Mouse (Mus musculus) heart, embryonic 11.5 days (tissue): ENCODE measurements around the gene Slc11a1. TPM values are rescaled to one million over a fixed set of nuclear protein-coding genes. Genes with fewer than 3 reads are reported as not detected.

ENCODE experiments used
- ATAC-seq: fragments of 200-750 bp; cut with Nextera tagmentation; replicated peaks from 2 replicates; pipeline ENCODE4 v1.8.0; 2017; ENCODE audit warnings: moderate library complexity; ENCODE audit not compliant: insufficient number of reproducible peaks, low FRiP score, low TSS enrichment
- H3K27ac ChIP-seq: fragments of 300-500 bp; sonication (generic); 2 replicates; pipeline ENCODE4 v1.5.1; 2014; ENCODE audit warnings: mild to moderate bottlenecking, low read depth, low read length
- H3K27me3 ChIP-seq: fragments of 300-500 bp; sonication (generic); 2 replicates; pipeline ENCODE4 v1.6.1; 2014; ENCODE audit warnings: mild to moderate bottlenecking, low read length, mixed read lengths; ENCODE audit not compliant: control insufficient read depth, insufficient read depth
- H3K36me3 ChIP-seq: fragments of 300-500 bp; sonication (generic); 2 replicates; pipeline ENCODE4 v1.6.1; 2014; ENCODE audit warnings: mild to moderate bottlenecking, low read length, moderate library complexity, mixed read lengths; ENCODE audit not compliant: control insufficient read depth, insufficient read depth
- H3K4me1 ChIP-seq: fragments of 300-500 bp; sonication (generic); 2 replicates; pipeline ENCODE4 v1.6.1; 2014; ENCODE audit warnings: low read length; ENCODE audit not compliant: control insufficient read depth, insufficient read depth
- H3K4me2 ChIP-seq: fragments of 300-500 bp; sonication (generic); 2 replicates; pipeline ENCODE4 v1.6.1; 2014; ENCODE audit warnings: mild to moderate bottlenecking, moderate library complexity
- H3K4me3 ChIP-seq: fragments of 300-500 bp; sonication (generic); 2 replicates; pipeline ENCODE4 v1.5.1; 2014; ENCODE audit warnings: low read depth, low read length
- H3K9ac ChIP-seq: fragments of 300-500 bp; sonication (generic); 2 replicates; pipeline ENCODE4 v1.6.1; 2014; ENCODE audit warnings: mild to moderate bottlenecking, low read depth, low read length, moderate library complexity
- H3K9me3 ChIP-seq: fragments of 300-500 bp; sonication (generic); replicated peaks from 2 replicates; pipeline ENCODE4 v1.6.1; 2016; ENCODE audit warnings: low read length; ENCODE audit not compliant: control insufficient read depth
- WGBS: fragments of 180-500 bp; shearing (Covaris S2); extraction: QIAGEN DNeasy Blood & Tissue Kit; methylation state at CpG from one replicate; pipeline ENCODE4 v1.1.7; 2014; ENCODE audit not compliant: insufficient replicate concordance; 5-methylcytosine and 5-hydroxymethylcytosine counted together
- polyA plus RNA-seq: library from polyadenylated mRNA; unstranded; fragments of >200 nt; fragmentation: Nextera tagmentation; extraction: Ambion mirVana; gene quantifications from 2 replicates; pipeline ENCODE4 v1.2.1, GENCODE M21; 2014

Slc11a1 gene
- polyA plus RNA-seq, 1 experiment from 2014 or later = 1.1 TPM

DNA sequence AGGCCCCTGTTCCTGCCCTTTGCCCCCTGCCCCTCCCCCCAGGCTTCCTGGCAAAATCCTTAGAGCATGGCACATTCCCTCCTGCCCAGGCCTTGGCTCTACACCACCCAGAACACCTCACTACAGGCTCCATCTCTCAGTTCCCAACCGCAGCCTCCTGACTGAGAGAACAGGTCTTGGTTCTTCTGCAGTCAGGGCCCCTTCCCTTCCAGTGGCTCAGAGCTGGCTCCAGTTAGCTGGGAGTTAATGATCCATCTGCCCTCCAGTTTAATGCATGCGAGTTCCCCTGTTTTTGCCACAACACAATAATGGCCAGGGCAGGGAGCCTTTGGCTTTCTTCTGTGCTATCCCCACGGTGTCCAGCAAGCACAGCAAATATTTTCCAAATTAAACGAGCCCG, 31.8 kb upstream of the Slc11a1 start:
- H3K27ac ChIP-seq = no peak overlapping the region
- no peak overlapping the region for H3K4me3 ChIP-seq
- no peaks in the 10 kb centered on the region for H3K36me3 ChIP-seq
- H3K9ac ChIP-seq = no peak overlapping the region
- no peak overlapping the region for H3K4me2 ChIP-seq
- WGBS = 82% methylated on average over 5 of the region's 5 CpGs
- no peak for ATAC-seq
- no peaks in the 10 kb centered on the region for H3K27me3 ChIP-seq
- H3K9me3 ChIP-seq = no peaks in the 10 kb centered on the region
- peaks cover 1% of the 10 kb centered on the region; the same call in 1 of the 2 replicates for H3K4me1 ChIP-seq

DNA sequence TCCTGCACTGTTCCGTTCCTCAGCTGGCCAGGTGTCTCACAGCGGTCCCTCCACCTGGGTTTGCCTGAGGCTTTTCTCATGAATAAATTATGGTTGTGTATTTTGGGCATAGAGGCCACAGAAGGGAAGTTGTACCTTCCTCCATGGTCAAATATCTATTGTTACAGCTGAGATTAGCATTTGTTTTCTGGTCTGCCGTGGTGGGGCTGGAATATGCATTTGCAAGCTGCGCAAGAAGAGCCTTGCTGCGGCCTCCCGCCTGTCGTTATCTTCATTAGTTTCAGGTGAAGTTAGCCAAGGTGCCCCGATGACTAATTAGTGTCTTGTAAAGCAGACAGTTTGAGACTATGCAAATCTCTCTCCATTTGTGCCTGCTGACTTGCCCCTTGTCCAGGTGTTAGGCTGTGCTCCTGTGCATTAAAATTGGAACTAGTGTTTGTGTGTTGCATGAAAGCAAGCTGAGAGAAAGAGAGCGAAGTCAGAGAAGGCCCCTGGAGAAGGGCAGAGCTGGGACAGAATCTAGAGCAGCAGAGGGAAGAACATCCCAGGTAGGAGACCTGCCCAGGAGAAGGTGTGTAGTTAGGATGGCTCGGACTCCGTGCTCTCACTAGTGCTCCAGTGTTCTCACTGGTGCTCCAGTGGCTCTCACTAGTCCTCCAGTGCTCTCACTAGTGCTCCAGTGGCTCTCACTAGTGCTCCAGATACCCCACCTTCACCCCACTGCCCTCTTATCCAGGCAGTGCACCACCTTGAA, 30.7 kb upstream of the Slc11a1 start:
- Histone ChIP-seq H3K4me2 (no peak overlapping the region), H3K4me3 (no peak overlapping the region), H3K36me3 (no peaks in the 10 kb centered on the region), H3K9ac (no peak overlapping the region), H3K27me3 (no peaks in the 10 kb centered on the region), H3K9me3 (no peaks in the 10 kb centered on the region), H3K27ac (no peak overlapping the region), H3K4me1 (no peaks in the 10 kb centered on the region)
- ATAC-seq = no peak
- WGBS = 79% methylated on average over 11 of the region's 11 CpGs

DNA sequence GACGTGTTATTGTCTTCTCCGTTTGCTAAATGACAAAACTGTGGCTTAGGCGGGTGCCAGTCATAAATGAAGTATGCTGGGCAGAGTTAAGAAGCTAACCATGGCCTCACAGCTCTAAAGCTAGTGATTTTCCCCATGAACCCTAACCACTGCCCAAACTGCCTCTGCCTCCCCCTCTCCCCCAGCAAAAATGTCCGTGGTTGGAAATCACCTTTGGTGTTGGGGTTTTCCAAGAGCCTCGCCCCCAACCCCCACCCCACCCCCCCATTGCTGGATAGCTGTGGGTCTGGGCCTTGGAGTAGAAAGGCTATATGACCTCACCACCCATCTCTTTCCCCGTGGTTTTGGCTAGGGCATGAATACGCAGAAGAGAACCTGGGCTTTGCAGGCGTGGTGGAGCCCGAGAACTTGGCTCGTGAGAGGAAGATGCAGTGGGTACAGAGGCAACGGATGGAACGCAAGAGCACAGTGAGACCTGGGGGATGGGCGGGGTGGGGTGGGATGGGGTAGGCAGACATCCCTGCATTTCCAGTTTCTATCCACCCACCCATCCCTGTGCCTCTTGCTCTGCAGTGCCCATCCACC, 23.7 kb upstream of the Slc11a1 start:
- no peaks in the 10 kb centered on the region for H3K9me3 ChIP-seq
- no peak for ATAC-seq
- H3K4me1 ChIP-seq = 0 out of 2 replicates have a peak, but pooled peaks cover 2% of the 10 kb centered on the region
- no peaks in the 10 kb centered on the region for H3K27me3 ChIP-seq
- no peak overlapping the region for H3K4me3 ChIP-seq
- WGBS = 85% methylated on average over 13 of the region's 13 CpGs
- no peak overlapping the region for H3K9ac ChIP-seq
- H3K36me3 ChIP-seq = peaks cover 5% of the 10 kb centered on the region; the same call in 1 of the 2 replicates
- H3K4me2 ChIP-seq = no peak overlapping the region
- no peak overlapping the region for H3K27ac ChIP-seq

DNA sequence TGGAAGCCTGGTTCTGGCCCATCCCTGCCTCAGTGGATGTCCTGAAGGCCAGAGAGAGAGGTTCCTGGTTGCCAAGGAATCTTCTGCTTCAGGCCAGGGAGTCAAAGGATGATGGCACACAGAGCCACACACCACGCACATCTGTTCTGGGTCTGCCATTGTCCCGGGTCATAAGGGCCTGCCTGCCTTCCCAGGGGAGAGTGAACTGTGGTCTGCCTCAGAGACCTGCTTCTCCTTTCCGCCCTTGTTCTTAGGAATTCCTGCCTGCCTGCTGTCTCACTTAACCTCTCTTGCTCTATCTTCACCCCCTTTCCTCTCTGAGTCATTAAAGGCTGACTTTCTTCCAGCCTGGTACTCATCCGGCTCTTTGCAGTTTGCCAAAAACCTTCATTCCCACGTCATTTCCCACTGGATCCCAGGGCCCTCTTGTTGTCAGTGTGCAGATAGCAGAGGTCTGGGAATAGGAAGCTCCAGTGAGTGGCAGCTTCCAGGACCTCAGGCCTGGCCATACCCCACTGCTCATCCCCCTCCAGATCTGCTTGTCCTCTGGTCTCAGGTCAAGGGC, 22.4 kb upstream of the Slc11a1 start:
- H3K36me3 ChIP-seq = peaks cover 5% of the 10 kb centered on the region; the same call in 1 of the 2 replicates
- H3K4me3 ChIP-seq = no peak overlapping the region
- no peak overlapping the region for H3K9ac ChIP-seq
- H3K4me2 ChIP-seq = no peak overlapping the region
- ATAC-seq = 0 out of 2 replicates have a peak, but pooled peaks have one; percentile 2
- no peaks in the 10 kb centered on the region for H3K9me3 ChIP-seq
- H3K4me1 ChIP-seq = 0 out of 2 replicates have a peak, but pooled peaks cover 2% of the 10 kb centered on the region
- WGBS = 67% methylated on average over 5 of the region's 5 CpGs
- H3K27ac ChIP-seq = 0 out of 2 replicates have a peak overlapping the region, but pooled peaks have one; percentile 43
- H3K27me3 ChIP-seq = no peaks in the 10 kb centered on the region

DNA sequence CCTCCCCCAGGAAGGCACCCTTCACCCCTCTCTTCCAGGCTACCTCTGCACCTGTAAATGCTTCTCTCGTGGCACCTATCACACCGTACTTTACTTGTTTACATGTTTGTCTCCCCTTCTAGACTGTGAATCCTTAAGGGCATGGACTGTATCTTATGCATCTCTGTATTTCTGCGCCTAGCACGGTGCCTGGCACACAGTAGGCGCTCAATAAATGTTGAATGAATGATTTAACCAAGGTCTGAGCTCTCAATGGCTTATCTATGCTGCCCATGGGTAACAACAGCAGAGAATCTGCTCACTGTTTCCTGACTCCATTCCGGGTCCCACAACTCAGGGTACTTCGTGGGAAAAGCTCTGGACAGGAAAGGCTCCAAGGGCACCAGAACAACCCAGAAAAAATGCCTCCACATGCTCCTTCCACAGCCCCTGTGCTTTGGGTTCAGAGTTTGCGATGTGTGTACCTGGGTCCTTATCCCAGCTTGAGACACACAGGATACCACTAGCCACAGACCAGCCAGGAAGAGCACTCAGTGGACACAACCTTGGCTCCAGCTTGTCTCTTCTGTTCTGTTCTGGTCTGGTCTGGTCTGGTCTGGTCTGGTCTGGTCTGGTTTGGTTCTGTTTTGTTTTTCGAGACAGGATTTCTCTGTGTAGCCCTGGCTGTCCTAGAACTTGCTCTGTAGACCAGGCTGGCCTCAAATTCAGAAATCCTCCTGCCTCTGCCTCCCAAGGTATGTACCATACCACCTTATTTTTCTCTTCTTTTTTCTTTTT, 21.4 kb upstream of the Slc11a1 start:
- H3K27ac ChIP-seq = no peak overlapping the region
- WGBS = 83% methylated on average over 9 of the region's 9 CpGs
- no peak overlapping the region for H3K4me3 ChIP-seq
- no peaks in the 10 kb centered on the region for H3K9me3 ChIP-seq
- no peaks in the 10 kb centered on the region for H3K27me3 ChIP-seq
- no peak for ATAC-seq
- no peak overlapping the region for H3K9ac ChIP-seq
- 0 out of 2 replicates have a peak, but pooled peaks cover 2% of the 10 kb centered on the region for H3K4me1 ChIP-seq
- H3K36me3 ChIP-seq = peaks cover 5% of the 10 kb centered on the region; the same call in 1 of the 2 replicates
- no peak overlapping the region for H3K4me2 ChIP-seq

DNA sequence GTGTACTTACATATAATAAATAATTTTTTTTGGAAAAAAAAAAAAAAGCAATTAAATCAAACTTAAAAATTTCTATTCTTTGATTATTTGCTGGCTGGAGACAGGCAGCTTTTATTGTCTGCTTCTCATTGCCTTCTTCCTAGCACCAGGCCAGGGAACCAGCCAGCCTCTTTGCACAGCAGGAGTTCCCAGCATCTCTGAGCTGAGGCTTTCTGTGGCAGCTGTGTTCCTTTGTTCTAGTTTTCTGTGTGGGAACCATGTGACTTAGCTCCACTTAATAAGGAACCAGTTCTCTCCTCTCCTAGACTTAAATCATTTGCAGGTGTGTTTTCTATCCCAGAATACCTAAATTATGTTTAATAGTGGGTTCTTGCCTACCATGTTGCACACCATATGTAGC, 17.5 kb upstream of the Slc11a1 start:
- ATAC-seq = no peak
- H3K27me3 ChIP-seq = no peaks in the 10 kb centered on the region
- H3K27ac ChIP-seq = no peak overlapping the region
- no peak overlapping the region for H3K4me3 ChIP-seq
- H3K4me2 ChIP-seq = no peak overlapping the region
- H3K9ac ChIP-seq = no peak overlapping the region
- H3K4me1 ChIP-seq = 0 out of 2 replicates have a peak, but pooled peaks cover 4% of the 10 kb centered on the region
- H3K9me3 ChIP-seq = no peaks in the 10 kb centered on the region
- H3K36me3 ChIP-seq = peaks cover 3% of the 10 kb centered on the region; the same call in 1 of the 2 replicates

DNA sequence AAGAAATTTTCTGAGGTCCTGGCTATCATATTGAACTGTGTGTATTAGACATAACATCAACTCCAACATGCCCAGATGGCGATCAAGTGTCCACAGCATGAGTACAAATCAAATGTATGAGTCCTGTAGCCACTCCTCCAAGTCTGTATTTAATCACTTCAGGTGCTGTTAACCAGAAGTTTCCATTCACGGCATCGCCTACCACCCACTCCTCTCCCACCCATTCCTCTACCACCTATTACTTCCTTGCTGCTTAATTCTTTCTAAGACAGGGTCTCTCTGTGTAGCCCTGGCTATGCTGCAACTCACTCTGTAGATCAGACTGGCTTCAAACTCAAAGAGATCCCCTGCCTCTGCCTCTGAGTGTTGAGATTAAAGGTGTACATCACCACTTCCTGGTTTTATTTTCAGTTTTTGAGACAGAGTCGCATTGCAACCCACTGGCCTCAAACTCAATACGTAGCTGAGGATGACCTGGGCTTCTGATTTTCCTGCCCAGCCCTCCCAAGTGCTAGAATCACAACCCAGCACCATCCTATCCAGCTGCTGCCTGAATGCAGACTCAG, 15.0 kb upstream of the Slc11a1 start:
- no peak for ATAC-seq
- Histone ChIP-seq H3K36me3 (no peaks in the 10 kb centered on the region), H3K9ac (no peak overlapping the region), H3K4me3 (no peak overlapping the region), H3K4me2 (no peak overlapping the region), H3K9me3 (no peaks in the 10 kb centered on the region), H3K27ac (no peak overlapping the region), H3K27me3 (no peaks in the 10 kb centered on the region), H3K4me1 (0 out of 2 replicates have a peak, but pooled peaks cover 2% of the 10 kb centered on the region)
- WGBS = 78% methylated on average over 5 of the region's 5 CpGs

DNA sequence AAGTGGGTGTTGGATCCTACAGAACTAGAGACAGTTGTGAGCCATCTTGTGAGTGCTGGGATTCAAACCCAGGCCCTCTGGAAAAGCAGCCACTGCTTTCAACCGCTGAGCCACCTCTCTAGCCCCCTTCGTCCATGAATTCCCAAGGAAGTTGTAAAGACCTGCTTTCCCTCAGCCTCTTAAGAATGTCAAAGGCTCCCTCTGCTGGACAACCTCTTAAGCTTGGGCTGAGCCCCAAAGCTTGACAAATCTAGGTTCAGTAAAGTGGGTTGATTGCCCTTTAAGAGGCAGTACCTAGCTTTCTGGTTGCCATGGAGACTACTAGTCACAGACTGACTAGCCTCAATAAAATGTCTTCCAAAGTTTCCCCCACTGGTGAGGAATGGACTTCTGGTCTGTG, 13.2 kb upstream of the Slc11a1 start, which contains the start of gene Catip:
Gene Catip (plus strand): TSS at position 297 of the 400 bp plus-strand sequence.
- ATAC-seq = no peak; the same call in 1 of the 2 replicates
- no peaks in the 10 kb centered on the region for H3K36me3 ChIP-seq
- 0 out of 2 replicates have a peak, but pooled peaks cover 2% of the 10 kb centered on the region for H3K4me1 ChIP-seq
- WGBS = 8% methylated on average over 2 of the region's 2 CpGs
- H3K4me2 ChIP-seq = 0 out of 2 replicates have a peak within 1 kb of the TSS, but pooled peaks have one; percentile 1
- H3K4me3 ChIP-seq = no peak within 1 kb of the TSS
- H3K27ac ChIP-seq = no peak within 1 kb of the TSS
- H3K9ac ChIP-seq = no peak within 1 kb of the TSS
- H3K9me3 ChIP-seq = no peaks in the 10 kb centered on the region
- H3K27me3 ChIP-seq = no peaks in the 10 kb centered on the region
